Mouse (Mus musculus) megakaryocyte, embryonic 14.5 days (primary cell): ENCODE data around the gene Prkca. TPM values are rescaled to one million over a fixed set of nuclear protein-coding genes. Genes with fewer than 3 reads are reported as not detected.

ENCODE experiments used
- H3K27me3 ChIP-seq: replicated peaks from 2 replicates; pipeline ENCODE3; 2012; ENCODE audit warnings: inconsistent platforms
- H3K36me3 ChIP-seq: replicated peaks from 2 replicates; pipeline ENCODE3; 2012; ENCODE audit warnings: low read length, inconsistent platforms, mixed read lengths
- H3K4me1 ChIP-seq: 2 replicates; pipeline ENCODE4 v1.6.1; 2012; ENCODE audit warnings: inconsistent platforms
- H3K4me3 ChIP-seq: replicated peaks from 2 replicates; pipeline ENCODE3; 2012; ENCODE audit warnings: moderate library complexity, mild to moderate bottlenecking, inconsistent platforms
- H3K9me3 ChIP-seq: 2 replicates; pipeline ENCODE4 v1.6.1; 2012; ENCODE audit warnings: inconsistent platforms
- FLI1 ChIP-seq: IDR thresholded peaks from 2 replicates; pipeline ENCODE4 v1.6.1; 2012; ENCODE audit warnings: low read length, inconsistent platforms, mixed read lengths
- GATA1 ChIP-seq: IDR thresholded peaks from 3 replicates; pipeline ENCODE4 v1.6.1; 2012; ENCODE audit warnings: mixed read lengths, low read length, inconsistent platforms, borderline replicate concordance
- polyA plus RNA-seq: library from polyadenylated mRNA; stranded (reverse); fragments of >175 nt; gene quantifications from 2 replicates; pipeline ENCODE4 v1.2.3, GENCODE M21; 2012; ENCODE audit warnings: low replicate concordance; ENCODE audit not compliant: insufficient read depth

The Prkca gene
- polyA plus RNA-seq, 1 experiment, result 36.2 TPM

DNA sequence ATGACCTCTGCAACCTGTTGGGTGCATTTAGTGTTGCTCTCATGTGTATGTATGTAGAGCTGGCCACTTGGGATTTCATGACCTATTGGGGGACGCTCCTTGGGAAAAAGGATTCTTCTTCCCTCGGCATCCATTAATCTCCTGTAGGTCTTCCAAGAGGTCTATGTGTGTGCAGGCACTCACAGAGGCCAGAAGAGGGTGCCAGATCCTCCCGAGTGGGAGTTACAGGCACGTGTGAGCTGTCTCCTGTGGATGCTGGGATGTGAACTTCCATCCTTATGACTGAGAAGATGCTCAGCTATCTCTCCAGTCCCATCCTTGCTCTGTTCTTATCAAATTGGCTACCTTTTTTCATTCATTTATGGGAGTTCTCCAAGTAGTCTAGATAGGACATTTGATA, 443.3 kb downstream of the Prkca start:
- peaks cover 40% of the 10 kb centered on the region for H3K27me3 ChIP-seq
- H3K36me3 ChIP-seq, result no peaks in the 10 kb centered on the region
- H3K4me3 ChIP-seq, result no peak overlapping the region
- H3K4me1 ChIP-seq, result peaks cover 7% of the 10 kb centered on the region
- no peak for TF ChIP-seq FLI1
- peaks cover 4% of the 10 kb centered on the region for H3K9me3 ChIP-seq

DNA sequence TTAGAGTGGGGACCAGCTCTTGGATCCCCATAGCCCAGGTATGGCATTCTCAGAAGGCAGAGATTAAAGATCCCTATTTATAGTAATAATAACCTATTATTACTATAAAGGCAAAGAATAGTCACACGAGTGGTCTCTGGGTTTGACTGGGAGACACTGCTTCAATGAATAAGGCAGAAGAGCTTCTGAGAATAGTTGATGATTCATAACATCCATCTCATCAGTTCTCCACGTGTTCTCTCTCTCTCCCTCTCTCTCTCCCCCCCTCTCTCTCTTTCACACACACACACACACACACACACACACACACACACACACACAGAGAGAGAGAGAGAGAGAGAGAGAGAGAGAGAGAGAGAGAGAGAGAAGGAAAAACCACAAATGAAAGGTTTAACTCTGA, 445.0 kb downstream of the Prkca start:
- Histone ChIP-seq H3K27me3 (peaks cover 28% of the 10 kb centered on the region), H3K4me1 (peaks cover 7% of the 10 kb centered on the region), H3K9me3 (peaks cover 4% of the 10 kb centered on the region), H3K36me3 (no peaks in the 10 kb centered on the region), H3K4me3 (no peak overlapping the region)
- TF ChIP-seq FLI1 (no peak), GATA1 (no peak)

DNA sequence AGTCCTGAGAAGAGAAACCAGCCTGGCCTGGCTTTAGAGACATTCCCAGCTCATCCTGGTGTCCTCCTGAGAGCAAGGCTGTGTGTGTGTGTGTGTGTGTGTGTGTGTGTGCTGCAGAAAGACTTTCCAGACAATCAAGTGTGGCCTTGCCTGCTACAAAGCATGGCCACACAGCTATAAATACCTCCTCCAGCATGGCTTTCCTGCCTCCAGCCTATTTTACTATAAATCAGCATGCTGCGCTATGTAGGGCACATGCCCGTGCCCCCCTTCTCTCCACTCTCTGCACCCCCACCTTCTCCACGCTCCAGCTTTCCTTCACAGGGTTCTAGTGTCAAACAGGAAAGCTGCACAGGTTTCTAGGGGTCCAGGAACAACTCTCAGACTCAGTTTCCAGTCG, 448.1 kb downstream of the Prkca start:
- Histone ChIP-seq H3K27me3 (peaks cover 39% of the 10 kb centered on the region), H3K9me3 (peaks cover 7% of the 10 kb centered on the region), H3K36me3 (no peaks in the 10 kb centered on the region), H3K4me3 (no peak overlapping the region), H3K4me1 (no peaks in the 10 kb centered on the region)
- no peak for TF ChIP-seq GATA1
- TF ChIP-seq FLI1, result no peak

DNA sequence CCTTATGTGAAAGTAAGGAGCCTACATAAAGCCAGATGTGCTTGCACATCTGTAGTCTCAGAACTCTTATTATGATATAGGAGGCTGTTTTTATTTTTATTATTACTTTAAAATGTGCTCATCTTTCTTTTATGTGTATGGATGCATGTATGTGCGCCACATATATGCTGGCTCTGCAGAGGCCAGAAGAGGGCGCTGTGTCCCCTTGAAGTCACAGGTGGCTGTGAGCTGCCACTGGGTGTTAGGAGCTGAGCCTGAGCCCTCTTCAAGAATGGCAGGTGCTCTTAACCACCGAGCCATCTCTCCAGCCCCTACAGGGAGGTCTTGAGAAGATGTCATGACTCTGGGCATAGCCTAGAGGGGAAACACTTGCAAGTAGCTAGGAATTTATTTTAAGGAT, 452.4 kb downstream of the Prkca start:
- Histone ChIP-seq H3K4me3 (no peak overlapping the region), H3K27me3 (peaks cover 34% of the 10 kb centered on the region), H3K4me1 (no peaks in the 10 kb centered on the region), H3K9me3 (peaks cover 3% of the 10 kb centered on the region; the same call in 1 of the 2 replicates), H3K36me3 (no peaks in the 10 kb centered on the region)
- TF ChIP-seq FLI1 (no peak), GATA1 (no peak)

DNA sequence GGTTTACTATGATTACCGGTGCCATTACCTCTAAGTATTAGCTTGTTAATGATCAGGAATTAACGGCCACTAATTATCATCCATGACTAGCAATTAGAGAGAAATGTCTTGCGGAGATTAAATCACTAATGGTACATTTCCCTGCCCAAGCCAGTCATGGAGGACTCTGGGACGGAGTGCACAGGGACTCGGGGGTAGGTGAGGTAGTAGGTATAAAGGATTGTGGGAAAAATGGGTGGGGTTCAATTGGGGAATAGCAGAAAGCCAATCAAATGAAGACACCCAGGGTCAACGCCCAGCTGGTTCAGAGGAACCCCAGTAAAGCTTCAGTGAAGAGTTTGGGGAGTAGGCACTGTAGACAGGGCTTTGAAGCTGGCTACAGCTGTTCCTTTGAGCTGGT, 456.4 kb downstream of the Prkca start:
- H3K9me3 ChIP-seq, result peaks cover 3% of the 10 kb centered on the region; the same call in 1 of the 2 replicates
- H3K4me3 ChIP-seq, result no peak overlapping the region
- peaks cover 49% of the 10 kb centered on the region for H3K27me3 ChIP-seq
- H3K36me3 ChIP-seq, result no peaks in the 10 kb centered on the region
- no peak for TF ChIP-seq GATA1
- TF ChIP-seq FLI1, result no peak
- H3K4me1 ChIP-seq, result no peaks in the 10 kb centered on the region; the same call in 1 of the 2 replicates

Other genes starting within 250 kb of the Prkca start
- gene Apoh, start 574 bp downstream of the Prkca start, polyA plus RNA-seq, result not detected in 2 replicates
- not detected in 2 replicates for gene Cep112, start 81.3 kb upstream of the Prkca start, polyA plus RNA-seq